Mouse (Mus musculus) G1E (cell line): ENCODE results near the gene Olfr341.

Experiments used
- CTCF ChIP-seq: IDR thresholded peaks from 2 replicates; pipeline ENCODE4 v1.5.1; 2012; ENCODE audit warnings: low read depth, low read length, inconsistent platforms, mixed read lengths
- POLR2AphosphoS5 ChIP-seq: IDR thresholded peaks from 2 replicates; pipeline ENCODE4 v1.6.1; 2012; ENCODE audit warnings: low read depth, low read length, inconsistent platforms; ENCODE audit not compliant: insufficient replicate concordance
- TAL1 ChIP-seq: conservative IDR thresholded peaks from 2 replicates; pipeline ENCODE4 v1.6.1; 2012; ENCODE audit warnings: low read depth, low read length, inconsistent platforms, mixed read lengths

DNA sequence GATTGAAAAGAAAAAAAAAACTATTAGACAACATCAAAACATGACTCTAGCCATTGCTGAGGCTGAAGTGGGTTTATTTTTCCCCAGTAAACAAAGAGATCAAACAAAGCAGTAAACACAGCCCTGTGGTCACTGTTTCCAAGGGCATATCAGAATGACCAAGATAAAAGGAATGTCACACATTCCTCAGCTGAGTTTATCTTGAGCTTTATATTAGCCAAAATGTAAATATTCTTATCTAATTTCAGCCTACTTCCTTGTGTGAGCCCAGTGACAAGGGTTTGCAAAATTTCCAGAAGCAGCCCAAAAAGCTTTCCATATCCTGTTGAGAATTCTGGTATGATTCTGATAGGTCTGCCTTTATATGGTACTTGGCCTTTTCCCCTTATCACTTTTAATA, 8.6 kb downstream of the Olfr341 start:
- TF ChIP-seq POLR2AphosphoS5 (no peak), TAL1 (no peak), CTCF (no peak)
